Mouse (Mus musculus): ENCODE results near the gene Trmt11.

DNA sequence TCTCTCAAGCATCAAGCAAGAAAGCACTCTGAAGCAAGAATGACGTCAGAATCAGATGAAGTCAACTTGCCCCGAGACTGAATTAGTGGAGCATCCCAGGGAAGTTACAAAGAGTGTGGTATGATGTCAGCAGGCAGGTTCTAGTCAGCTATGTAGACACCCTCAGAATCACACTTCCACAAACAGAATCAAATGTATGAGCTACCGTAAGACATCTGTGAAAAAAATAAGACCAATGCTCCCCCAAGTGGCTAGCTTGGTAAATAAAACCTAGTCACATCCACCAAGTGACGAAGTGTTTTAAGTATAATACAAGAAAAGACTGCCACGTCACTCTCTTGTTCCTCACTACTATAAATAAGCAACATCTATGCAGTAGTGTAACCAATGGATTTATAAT is 13.5 kb downstream of the Trmt11 start:
- TF ChIP-seq POLR2A (IDR thresholded peaks at IDR 0.05; ENCODE audit: borderline replicate concordance, insufficient read depth, low read length) (no peak), CTCF (IDR thresholded peaks at IDR 0.05; ENCODE audit: borderline replicate concordance, insufficient read depth, low read depth, low read length) (no peak)
